Mouse (Mus musculus) lung, postnatal 0 days (tissue): ENCODE data around the gene Epc2.

Source experiments
- CTCF ChIP-seq: IDR thresholded peaks from 2 replicates; pipeline ENCODE4 v1.5.1; 2016; ENCODE audit warnings: antibody characterized with exemption, mild to moderate bottlenecking
- EP300 ChIP-seq: IDR thresholded peaks from 2 replicates; pipeline ENCODE4 v1.6.1; 2016; ENCODE audit warnings: antibody characterized with exemption, mild to moderate bottlenecking, control low read depth

GRCm38 (mm10) chr2:49583311-49583710 is 132.0 kb downstream of the Epc2 start:
- TF ChIP-seq EP300 = no peak
- no peak for TF ChIP-seq CTCF
